Mouse (Mus musculus) limb, embryonic 14.5 days (tissue): ENCODE measurements around the gene Mlph. TPM values are rescaled to one million over a fixed set of nuclear protein-coding genes. Genes with fewer than 3 reads are reported as not detected.

ENCODE experiments used
- ATAC-seq: fragments of 200-750 bp; cut with Nextera tagmentation; 2 replicates; pipeline ENCODE4 v1.8.0; 2017; ENCODE audit warnings: low read depth, moderate number of reproducible peaks, moderate TSS enrichment; ENCODE audit not compliant: low FRiP score
- DNase-seq: peaks from one replicate; pipeline ENCODE4 v3.0.0-alpha.2; 2015; ENCODE audit warnings: low spot score
- H3K27ac ChIP-seq: fragments of 300-500 bp; sonication (generic); replicated peaks from 2 replicates; pipeline ENCODE4 v1.5.1; 2014; ENCODE audit warnings: low read depth, mild to moderate bottlenecking, low read length, moderate library complexity, mixed read lengths
- H3K27me3 ChIP-seq: fragments of 300-500 bp; sonication (generic); 2 replicates; pipeline ENCODE4 v1.6.1; 2014; ENCODE audit warnings: low read length, mixed read lengths; ENCODE audit not compliant: control insufficient read depth, insufficient read depth
- H3K36me3 ChIP-seq: fragments of 300-500 bp; sonication (generic); 2 replicates; pipeline ENCODE4 v1.6.1; 2014; ENCODE audit warnings: mild to moderate bottlenecking, low read length, moderate library complexity, mixed read lengths; ENCODE audit not compliant: control insufficient read depth, insufficient read depth
- H3K4me1 ChIP-seq: fragments of 300-500 bp; sonication (generic); 2 replicates; pipeline ENCODE4 v1.6.1; 2014; ENCODE audit warnings: antibody characterized with exemption, low read length, mixed read lengths; ENCODE audit not compliant: control insufficient read depth, insufficient read depth
- H3K4me2 ChIP-seq: fragments of 300-500 bp; sonication (generic); replicated peaks from 2 replicates; pipeline ENCODE4 v1.6.1; 2014; ENCODE audit warnings: low read depth, mild to moderate bottlenecking, low read length, moderate library complexity; ENCODE audit not compliant: severe bottlenecking
- H3K4me3 ChIP-seq: fragments of 300-500 bp; sonication (generic); replicated peaks from 2 replicates; pipeline ENCODE4 v1.5.1; 2014; ENCODE audit warnings: low read length
- H3K9ac ChIP-seq: fragments of 300-500 bp; sonication (generic); 2 replicates; pipeline ENCODE4 v1.6.1; 2014; ENCODE audit warnings: mild to moderate bottlenecking, low read depth, low read length, moderate library complexity; ENCODE audit not compliant: severe bottlenecking
- H3K9me3 ChIP-seq: fragments of 300-500 bp; sonication (generic); 2 replicates; pipeline ENCODE4 v1.6.1; 2016; ENCODE audit warnings: low read length; ENCODE audit not compliant: control insufficient read depth
- POLR2A ChIP-seq: fragments of 200-500 bp; IDR thresholded peaks from 2 replicates; pipeline ENCODE4 v1.8.0; 2012; ENCODE audit warnings: inconsistent platforms, mild to moderate bottlenecking, moderate library complexity, borderline replicate concordance; ENCODE audit not compliant: insufficient read depth, insufficient read length; ENCODE audit errors: extremely low read depth
- WGBS: fragments of 180-500 bp; shearing (Covaris S2); extraction: QIAGEN DNeasy Blood & Tissue Kit; methylation state at CpG from one replicate; pipeline ENCODE4 v1.1.7; 2014; 5-methylcytosine and 5-hydroxymethylcytosine counted together
- polyA plus RNA-seq, 2 experiments: library from polyadenylated mRNA; depleted of rRNA in 1 of 2; stranded (reverse) in 1 of 2; unstranded in 1 of 2; fragments of >200 nt; fragmentation: Nextera tagmentation in 1 of 2; extraction: Ambion mirVana in 1 of 2; gene quantifications; 2 replicates each; pipeline versions ENCODE4 v1.2.1 to v1.2.3; 2012 to 2014

Mlph gene
- polyA plus RNA-seq, 2 experiments: 1.3 to 1.5 TPM

DNA sequence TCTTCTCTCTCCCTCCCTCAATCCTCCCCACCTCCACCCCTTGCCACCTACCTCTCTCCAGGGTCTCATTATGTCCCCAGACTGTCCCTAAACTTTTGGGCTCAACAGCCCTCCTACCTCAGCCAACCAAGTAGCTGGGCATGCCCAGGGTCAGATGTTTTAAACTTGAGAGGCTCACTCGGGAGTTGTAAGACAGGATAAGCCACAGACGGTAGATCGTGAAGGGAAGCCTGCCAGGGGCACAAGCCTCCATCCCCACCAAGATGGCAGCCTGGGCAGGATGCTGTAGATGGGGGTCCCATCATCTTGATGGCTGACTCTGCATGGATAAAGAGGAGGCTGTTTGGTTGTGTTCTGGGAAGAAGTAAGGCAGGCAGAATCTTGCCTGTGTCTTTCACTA lies 12.1 kb upstream of the Mlph start:
- ATAC-seq (no peak), DNase-seq (no peak)
- no peaks in the 10 kb centered on the region for H3K27me3 ChIP-seq
- 69% methylated on average over 3 of the region's 3 CpGs for WGBS
- H3K36me3 ChIP-seq: no peaks in the 10 kb centered on the region
- H3K4me3 ChIP-seq: no peak overlapping the region
- H3K9ac ChIP-seq: no peak overlapping the region
- no peak for TF ChIP-seq POLR2A
- H3K27ac ChIP-seq: no peak overlapping the region
- no peaks in the 10 kb centered on the region for H3K9me3 ChIP-seq
- H3K4me2 ChIP-seq: no peak overlapping the region
- peaks cover 11% of the 10 kb centered on the region for H3K4me1 ChIP-seq

DNA sequence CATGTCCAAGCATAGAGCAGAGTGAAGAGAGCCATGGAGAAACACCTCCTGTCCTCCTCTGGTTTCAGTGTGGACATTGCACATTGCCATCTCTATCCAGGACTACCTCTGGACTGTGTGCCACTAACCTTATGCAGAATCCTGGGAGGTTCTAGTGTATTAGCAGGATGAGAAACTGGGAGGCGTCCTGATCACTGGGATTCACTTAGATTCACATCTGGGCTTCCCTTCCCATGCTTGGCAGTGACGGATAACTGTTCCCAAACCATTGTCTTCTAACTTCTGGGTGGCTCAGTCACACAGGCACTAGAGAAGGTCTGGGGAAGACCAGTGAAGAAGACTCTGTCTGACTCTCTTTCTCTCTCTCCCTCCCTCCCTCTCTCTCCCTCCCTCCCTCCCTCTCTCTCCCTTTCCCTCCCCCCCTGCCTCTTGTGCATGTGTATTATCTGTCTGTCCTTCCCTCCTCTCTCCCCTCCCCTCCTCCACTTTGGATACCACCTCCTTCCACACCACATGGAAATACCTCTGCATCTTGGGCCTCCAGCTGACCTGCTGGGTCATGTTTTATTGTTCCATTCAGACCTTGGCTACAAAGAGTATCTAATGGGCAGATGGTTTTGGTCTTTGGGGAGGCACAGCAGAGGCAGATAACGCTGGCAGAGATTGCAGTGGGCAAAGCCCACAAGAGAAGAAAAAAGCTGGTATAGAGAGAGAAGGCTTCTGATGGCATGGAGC lies 11.5 kb upstream of the Mlph start:
- 51% methylated on average over 3 of the region's 3 CpGs for WGBS
- no peak overlapping the region for H3K9ac ChIP-seq
- H3K27ac ChIP-seq: peak overlapping the region; percentile 15; the same call in 1 of the 2 replicates
- no peak for TF ChIP-seq POLR2A
- H3K9me3 ChIP-seq: no peaks in the 10 kb centered on the region
- no peaks in the 10 kb centered on the region for H3K27me3 ChIP-seq
- ATAC-seq (no peak), DNase-seq (no peak)
- H3K4me2 ChIP-seq: no peak overlapping the region
- H3K4me3 ChIP-seq: no peak overlapping the region
- H3K36me3 ChIP-seq: no peaks in the 10 kb centered on the region
- peaks cover 9% of the 10 kb centered on the region; the same call in 1 of the 2 replicates for H3K4me1 ChIP-seq

DNA sequence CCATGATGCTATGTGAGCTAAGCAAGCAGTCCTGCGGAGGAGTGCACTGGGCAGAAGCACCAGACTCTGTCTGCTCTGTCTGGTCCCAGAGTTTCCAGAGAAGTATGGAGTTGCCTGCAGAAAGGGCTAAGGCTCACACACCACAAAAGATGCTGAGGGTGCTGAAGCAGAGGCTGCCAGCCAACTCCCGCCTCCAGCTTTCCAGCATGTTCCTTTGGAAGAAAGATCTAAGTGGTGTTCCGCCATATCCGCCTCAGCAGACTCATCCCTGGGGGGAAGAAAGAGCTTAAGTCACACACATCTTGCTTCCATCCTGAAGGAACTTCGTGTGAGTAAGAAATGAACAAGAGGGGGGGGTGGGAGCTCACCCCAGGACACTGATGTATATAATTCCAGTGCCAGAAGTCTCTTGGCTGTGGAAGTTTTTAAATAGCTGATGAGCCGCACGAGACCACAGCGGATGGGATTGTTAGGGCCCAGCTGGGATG lies 10.9 kb upstream of the Mlph start:
- Histone ChIP-seq H3K4me3 (no peak overlapping the region), H3K4me2 (no peak overlapping the region), H3K4me1 (0 out of 2 replicates have a peak, but pooled peaks cover 8% of the 10 kb centered on the region), H3K27ac (peak overlapping the region; percentile 15; the same call in 1 of the 2 replicates), H3K9ac (no peak overlapping the region), H3K36me3 (no peaks in the 10 kb centered on the region), H3K27me3 (no peaks in the 10 kb centered on the region), H3K9me3 (no peaks in the 10 kb centered on the region)
- 40% methylated on average over 8 of the region's 8 CpGs for whole genome bisulfite sequencing
- TF ChIP-seq POLR2A: no peak
- peak; percentile 85 for ATAC-seq
- DNase-seq: peak; percentile 86

DNA sequence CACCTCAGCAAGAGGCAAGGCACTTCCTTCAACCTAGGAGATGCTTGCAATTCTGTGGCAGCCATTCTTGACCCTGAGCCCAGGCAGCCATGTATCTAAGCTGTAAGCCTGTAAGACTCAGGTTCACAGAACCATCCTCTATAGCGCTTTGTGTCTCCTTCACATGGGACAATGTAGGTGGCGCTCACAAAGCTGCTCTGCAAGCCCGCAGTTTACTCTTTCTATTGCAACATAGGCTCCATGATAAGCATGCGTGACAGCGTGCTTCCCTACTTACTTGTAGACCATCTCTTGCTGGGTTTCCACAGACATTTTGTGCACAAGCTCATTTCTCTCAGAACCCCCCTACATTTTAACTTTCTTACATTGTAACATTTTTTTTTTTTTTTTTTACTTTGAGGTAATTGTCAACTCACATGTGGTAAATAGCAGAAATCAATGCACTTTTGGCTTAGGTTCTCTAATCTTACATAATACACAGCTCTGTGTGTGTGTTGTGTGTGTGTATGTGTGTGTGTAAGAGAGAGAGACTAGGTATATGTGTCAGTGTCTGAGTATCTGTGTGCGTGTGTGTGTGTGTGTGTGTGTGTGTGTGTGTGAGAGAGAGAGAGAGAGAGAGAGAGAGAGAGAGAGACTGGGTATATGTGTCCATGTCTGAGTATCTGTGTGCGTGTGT lies 10.0 kb upstream of the Mlph start:
- no peak for TF ChIP-seq POLR2A
- 91% methylated on average over 7 of the region's 7 CpGs for WGBS
- DNase-seq: no peak
- Histone ChIP-seq H3K36me3 (no peaks in the 10 kb centered on the region), H3K27ac (no peak overlapping the region), H3K9me3 (no peaks in the 10 kb centered on the region), H3K4me2 (no peak overlapping the region), H3K4me1 (peaks cover 15% of the 10 kb centered on the region), H3K9ac (no peak overlapping the region), H3K4me3 (no peak overlapping the region), H3K27me3 (no peaks in the 10 kb centered on the region)
- ATAC-seq: no peak

DNA sequence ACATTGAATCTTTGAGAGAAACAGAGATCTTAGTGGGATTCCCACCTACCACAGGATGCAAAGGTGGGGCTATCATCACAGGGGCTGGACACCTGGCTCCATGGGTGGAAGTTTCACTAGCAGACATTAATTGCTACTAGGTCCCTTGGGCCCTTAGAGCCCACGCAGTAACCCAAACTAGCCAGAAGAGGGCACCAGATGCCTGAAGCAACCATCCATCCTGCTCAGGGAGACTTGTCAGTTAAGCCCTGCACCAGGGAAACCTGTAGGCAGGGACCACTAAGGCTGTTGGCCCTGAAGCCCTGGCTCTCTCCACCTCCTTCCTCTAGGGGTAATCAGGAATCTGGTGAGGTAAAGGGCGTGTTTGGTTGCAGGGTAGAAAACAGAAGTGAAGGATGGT lies 8.5 kb upstream of the Mlph start:
- no peak for TF ChIP-seq POLR2A
- Histone ChIP-seq H3K36me3 (no peaks in the 10 kb centered on the region), H3K9me3 (no peaks in the 10 kb centered on the region), H3K27ac (no peak overlapping the region), H3K27me3 (no peaks in the 10 kb centered on the region), H3K9ac (no peak overlapping the region), H3K4me1 (peaks cover 15% of the 10 kb centered on the region), H3K4me2 (no peak overlapping the region), H3K4me3 (no peak overlapping the region)
- 3% methylated on average over 2 of the region's 2 CpGs for WGBS
- no peak for ATAC-seq
- DNase-seq: peak; percentile 63
